Mouse (Mus musculus): ENCODE data around the gene Medag.
A peak's percentile ranks its signal among the peaks of the same experiment; 100 is the strongest.

The Medag gene

DNA sequence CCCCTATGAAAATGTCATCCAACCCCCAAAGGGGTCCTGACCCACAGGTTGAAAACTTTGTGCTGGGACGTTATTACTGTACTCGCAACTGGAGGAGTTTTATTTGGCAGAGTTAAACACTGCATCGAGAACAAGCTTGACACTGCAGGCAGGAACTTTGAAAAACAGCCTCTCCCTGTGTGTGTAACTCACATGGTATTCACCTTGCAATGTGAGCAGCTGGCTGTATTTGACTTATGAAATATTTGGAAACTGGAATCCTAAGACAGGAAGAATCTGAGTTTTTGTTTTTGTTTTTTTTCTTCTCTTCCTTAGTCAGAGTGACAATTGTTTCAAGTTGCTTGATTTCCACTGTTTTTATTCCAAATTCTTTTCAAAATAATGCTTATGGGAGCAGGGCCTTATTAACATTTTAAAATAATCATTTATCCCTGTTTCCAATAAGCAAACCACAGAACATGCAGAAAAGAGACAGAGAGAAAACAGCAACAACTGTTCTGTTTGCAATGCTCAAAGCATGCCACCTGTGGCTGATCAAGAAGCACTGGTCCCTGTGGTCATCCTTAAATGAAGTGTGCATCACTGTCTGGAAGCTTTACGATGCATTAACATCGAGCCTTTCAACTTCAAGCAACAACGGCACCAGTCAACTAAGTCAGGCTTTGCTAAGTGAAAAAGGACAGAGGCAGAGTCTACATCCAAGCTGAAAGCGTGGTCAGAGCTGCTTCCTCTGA is 26.2 kb upstream of the Medag start:
- DNase-seq (ENCODE audit: low spot score): no peak

DNA sequence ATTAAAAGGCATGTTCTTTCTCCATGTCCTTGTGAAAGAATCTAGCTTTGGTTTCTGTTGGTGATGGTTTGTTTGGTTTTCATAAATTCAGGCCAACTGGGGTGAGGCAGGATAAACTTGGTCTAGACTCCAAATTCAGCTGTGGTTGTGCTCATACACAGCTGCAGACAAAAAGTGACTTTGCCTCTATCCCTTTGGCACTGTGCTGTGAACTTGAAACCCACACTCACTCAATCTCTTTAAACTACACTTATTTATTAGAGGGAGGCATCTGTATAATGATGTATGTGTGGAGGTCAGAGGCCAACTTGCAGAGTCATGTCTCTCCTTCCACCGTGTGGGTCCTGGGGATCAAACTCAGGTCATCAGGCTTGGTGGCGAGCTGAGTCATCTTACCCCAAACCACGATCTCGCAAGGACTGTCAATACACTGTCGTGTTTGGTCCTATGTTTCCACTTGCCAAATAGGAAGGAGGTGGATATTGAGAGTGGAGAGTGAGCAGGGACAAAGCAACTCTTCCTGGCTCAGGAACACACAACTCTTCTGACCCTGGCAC is 25.2 kb upstream of the Medag start:
- no peak for DNase-seq (ENCODE audit: low spot score)

- no peak for DNase-seq (ENCODE audit: low spot score)
Observed at GRCm38 (mm10) chr5:149388947-149389346, 22.6 kb upstream of the Medag start.

- DNase-seq (ENCODE audit: low spot score): no peak
Observed at GRCm38 (mm10) chr5:149389548-149390211, 21.9 kb upstream of the Medag start.

- DNase-seq (ENCODE audit: low spot score): no peak
Observed at GRCm38 (mm10) chr5:149391574-149392375, 19.8 kb upstream of the Medag start.

DNA sequence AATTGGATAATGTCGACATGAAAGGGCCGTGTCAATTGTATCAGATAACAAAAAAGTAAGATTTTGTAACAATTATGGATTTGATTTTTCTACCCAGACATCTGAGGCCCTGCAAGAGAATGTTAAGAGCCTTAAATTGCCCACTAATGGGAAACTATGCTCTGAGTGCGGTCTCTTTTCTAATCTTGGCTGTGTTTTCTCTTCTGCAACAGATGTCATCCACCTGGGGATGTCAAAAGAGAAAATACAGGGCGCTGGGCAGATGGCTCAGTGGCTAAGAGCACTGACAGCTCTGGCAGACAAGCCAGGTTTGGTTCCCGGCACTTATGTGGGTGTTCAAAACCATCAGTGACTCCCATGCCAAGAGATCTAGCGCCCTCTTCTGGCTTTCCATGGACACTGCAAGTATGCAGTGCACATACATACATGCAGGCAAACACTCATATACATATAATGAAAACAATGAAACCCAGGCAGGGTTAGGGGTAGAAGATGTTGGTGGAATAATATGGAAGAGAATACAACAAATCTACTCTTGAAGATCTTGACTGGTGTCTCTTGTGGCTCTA is 19.0 kb upstream of the Medag start:
- DNase-seq (ENCODE audit: low spot score): no peak

DNA sequence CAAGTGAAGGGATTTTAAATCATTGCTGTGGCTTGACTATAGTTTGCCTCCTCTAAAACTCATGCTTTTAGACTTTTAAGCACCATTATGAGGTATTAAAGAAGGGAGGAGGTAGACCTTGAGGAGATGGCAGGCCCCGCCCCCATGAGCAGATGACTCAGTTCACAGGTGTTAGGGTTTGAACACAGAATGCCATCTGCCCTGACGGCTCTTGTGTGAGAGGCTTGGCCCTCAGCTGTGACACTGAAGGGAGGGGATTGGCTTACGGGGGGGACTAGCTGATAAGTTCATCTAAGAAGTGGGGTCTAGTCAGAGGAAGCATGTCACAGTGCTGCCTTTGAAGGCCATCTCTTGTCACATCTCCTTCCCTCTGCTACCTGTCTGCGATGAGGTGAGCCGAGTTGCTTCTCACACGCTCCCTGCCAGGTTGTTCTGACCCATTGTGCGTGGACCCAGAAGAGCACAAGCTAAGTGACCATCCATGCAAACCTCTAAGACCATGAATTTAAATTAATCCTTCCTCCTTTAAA is 10.0 kb upstream of the Medag start:
- DNase-seq (ENCODE audit: low spot score): no peak

GRCm38 (mm10) chr5:149402029-149402428 is 9.5 kb upstream of the Medag start:
- DNase-seq (ENCODE audit: low spot score): no peak

DNA sequence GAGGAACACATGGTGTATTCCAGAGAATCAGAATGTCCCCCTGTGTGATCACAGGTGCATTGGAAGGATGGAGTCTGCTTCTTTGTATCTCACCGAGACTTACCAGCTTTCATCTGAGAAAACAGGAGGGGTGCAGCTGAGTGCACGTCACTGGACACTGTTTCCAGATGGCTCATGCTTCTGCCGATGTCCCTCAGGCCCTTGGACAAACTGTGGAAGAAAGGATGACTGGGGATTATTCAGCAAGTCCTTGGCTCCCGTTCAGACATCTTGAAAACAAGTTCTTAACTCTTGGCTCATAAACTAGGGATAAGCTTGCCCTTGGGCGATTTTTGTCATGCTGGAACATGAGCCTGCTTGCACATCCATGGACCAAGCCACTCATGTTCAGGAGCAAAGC is 8.2 kb upstream of the Medag start:
- no peak for DNase-seq (ENCODE audit: low spot score)

- DNase-seq (ENCODE audit: low spot score): no peak
Observed at GRCm38 (mm10) chr5:149404710-149405109, 6.8 kb upstream of the Medag start.

DNA sequence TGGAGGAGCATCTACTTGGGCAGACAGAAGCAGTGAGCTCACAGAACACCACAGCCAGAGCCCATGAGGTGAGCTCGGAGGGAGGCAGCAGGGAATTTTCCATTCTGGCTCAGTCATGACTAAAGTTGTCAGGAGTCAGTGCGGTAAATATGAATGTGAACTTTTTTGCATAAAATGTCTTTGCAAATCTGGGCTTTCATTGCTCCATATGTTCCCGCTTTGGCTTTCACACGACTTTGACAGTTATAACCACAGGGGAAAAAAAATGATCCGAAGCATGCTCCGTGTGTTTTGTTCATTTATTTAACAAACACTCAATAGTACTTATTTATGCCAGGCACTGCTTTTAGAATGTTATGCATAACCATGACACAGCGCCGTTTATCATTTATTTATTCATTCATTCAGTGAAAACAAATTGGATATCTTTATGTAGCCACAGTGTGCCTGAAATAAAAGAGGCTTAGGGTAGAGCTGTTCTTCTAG is 4.7 kb upstream of the Medag start:
- no peak for DNase-seq (ENCODE audit: low spot score)

DNA sequence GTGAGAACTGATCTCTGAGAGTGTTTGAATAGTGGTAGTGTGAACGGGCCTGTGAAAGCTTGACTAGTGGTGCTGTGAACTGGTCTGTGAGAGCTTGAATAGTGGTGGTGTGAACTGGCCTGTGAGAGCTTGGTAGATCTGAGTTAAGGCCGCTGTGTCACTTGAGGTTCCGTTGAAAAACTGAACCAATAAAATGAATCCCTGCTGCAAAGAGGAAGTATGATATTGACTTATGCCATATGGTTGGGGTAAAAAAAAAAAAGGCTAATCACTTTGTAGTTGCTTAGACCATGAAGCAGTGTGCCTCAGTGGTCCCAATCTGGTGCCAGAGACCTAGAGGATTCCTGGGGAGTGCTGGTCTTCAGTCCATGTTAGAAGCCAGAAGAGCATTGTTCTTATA is 2.0 kb upstream of the Medag start:
- no peak for DNase-seq (ENCODE audit: low spot score)

DNA sequence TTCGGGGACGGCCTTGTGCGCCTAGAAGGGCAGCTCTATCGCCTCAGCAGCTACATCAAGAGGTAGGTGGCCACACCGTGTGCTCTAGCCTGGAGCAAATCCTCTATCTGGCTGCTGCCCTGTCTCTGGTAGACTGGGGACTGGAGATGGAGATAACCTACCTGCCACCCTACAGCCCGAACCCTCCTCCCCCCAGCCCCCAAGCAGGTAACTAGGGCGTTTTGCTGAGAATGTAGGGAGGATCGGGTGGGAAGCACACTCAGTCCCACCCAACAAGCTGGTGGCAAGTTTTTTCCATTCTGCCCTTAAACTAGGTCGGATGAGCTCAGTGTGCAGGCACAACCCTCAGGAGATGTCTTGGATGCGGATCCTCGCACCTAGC is 636 bp downstream of the Medag start:
- DNase-seq (ENCODE audit: low spot score): no peak

- no peak for DNase-seq (ENCODE audit: low spot score)
Observed at GRCm38 (mm10) chr5:149412671-149413070, 1.1 kb downstream of the Medag start.

DNA sequence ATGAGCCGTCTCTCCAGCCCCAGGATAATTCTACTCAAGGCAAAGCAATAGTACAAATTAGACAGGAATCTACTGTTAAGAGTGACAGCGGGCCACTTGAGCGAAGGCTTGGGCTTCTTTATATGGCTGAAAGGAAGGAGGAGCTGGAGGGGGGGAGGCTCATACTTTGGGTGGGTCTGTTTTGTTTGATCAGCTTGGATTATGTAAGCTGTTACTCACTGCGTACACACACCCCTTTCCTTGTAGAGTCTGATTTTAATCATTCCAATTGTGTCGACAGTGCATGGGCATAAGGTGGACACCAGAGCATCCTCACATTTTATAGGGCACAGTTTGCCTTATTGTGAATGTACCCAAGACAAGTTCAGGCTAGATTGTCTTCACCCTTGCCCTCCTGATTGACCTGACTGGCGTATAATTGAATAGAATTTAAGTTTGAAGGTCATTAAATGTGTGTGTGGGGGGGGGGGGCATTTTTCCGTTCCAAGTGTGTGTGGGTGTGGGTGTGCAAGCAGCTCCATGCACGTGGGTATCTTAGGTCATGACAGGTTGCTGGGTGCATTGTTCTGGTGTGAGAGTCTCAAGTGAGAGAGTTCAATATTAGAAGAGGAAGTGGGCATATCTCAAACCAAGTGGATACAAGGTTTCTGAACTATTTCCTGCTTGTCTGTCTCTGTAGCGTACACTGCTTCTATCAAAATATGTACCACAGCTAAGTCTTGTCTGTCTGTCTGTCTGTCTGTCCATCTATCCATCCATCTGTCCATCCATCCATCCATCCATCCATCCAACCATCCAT is 3.0 kb downstream of the Medag start:
- no peak for DNase-seq (ENCODE audit: low spot score)

GRCm38 (mm10) chr5:149417381-149417780 is 5.8 kb downstream of the Medag start:
- no peak for DNase-seq (ENCODE audit: low spot score)

DNA sequence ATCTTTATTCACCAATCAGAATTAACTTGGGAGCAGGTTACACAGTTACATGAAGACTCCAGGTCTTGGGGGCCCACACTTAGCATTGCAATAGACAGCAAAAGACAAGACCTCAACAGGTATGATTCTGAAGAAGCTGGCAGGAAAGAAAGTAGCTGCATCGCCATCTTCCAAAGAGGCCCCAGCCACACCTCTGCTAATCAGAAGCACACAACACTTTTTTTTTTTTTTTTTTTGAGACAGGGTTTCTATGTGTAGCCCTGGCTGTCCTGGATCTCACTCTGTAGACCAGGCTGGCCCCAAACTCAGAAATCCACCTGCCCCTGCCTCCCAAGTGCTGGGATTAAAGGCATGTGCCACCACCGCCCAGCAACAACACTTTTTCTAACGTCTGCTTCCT is 15.0 kb downstream of the Medag start:
- DNase-seq (ENCODE audit: low spot score): no peak

DNA sequence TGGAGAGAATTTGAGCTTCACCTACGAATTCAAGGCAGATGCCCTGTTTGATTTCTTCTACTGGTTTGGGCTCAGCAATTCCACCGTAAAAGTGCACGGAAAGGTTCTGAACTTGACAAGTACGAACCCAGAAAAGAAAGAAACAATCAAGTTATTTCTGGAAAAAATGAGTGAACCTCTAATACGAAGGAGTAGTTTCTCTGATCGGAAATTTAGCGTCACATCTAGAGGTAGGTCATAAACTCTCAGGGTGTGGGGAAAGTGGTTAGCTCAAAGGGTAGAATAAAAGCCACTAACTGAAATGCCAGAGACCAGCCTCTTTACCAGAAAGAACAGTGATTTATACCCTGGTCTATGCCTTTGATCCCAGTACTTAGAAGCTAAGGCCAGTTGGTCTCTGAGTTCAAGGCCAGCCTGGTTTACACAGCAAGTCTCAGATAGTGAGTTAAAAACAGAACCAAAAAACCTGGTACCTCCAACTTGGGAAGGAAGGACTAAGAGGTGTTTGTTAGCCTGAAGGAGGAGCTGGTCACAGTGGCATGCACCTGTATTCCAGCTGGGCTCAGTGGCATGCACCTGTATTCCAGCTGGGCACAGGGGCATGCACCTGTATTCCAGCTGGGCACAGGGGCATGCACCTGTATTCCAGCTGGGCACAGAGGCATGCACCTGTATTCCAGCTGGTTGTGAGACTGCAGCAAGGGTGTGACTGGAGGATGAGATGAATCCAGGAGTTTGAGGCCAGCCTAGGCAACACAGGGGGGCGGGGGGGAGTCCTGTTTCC is 15.9 kb downstream of the Medag start:
- no peak for DNase-seq (ENCODE audit: low spot score)

- no peak for DNase-seq (ENCODE audit: low spot score)
Observed at GRCm38 (mm10) chr5:149428347-149428746, 16.8 kb downstream of the Medag start.

DNA sequence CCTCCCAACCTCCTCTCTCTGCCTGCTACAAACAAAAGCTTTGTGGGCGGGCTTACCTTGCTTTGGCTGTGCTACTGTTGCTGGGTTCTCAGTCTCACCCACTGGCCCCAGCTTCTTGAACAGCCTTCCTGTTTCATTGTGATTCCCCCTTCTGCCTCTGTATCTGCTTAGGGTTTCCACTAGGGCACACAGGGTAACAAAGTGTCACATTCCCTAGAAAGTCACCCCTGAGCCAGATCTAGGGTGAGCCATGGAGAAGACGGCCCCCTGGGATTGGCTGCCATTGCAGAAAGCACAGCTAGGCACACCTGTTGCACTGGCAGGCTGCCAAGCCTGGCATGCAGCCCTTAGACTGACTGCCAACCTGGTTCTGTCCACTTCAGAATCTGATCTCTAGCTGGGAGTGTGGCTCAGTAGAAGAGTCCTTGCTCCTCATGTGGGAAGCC is 17.3 kb downstream of the Medag start:
- DNase-seq (ENCODE audit: low spot score): peak; percentile 71

All from ovary, postnatal 14 days (tissue).